Mouse (Mus musculus): ENCODE measurements around the gene Rps18.
A peak's percentile ranks its signal among the peaks of the same experiment; 100 is the strongest.
"Not testable (repeated sequence)": the region's sequence is repeated elsewhere in the genome, so short reads cannot be mapped to it uniquely, and the experiment has no call there.

Gene Rps18

GRCm38 (mm10) chr17:33968489-33968888 lies 12.7 kb upstream of the Rps18 start:
- peak; percentile 93 for DNase-seq (ENCODE audit: low read depth)

- DNase-seq (ENCODE audit: low read depth) = no peak
Observed at GRCm38 (mm10) chr17:33965846-33966550, 10.2 kb upstream of the Rps18 start.

- no peak for DNase-seq (ENCODE audit: low read depth)
Observed at GRCm38 (mm10) chr17:33965082-33965845, 9.5 kb upstream of the Rps18 start.

- DNase-seq (ENCODE audit: low read depth) = no peak
Observed at GRCm38 (mm10) chr17:33962876-33963275, 7.1 kb upstream of the Rps18 start.

- DNase-seq (ENCODE audit: low read depth) = no peak
Observed at GRCm38 (mm10) chr17:33959948-33960347, 4.1 kb upstream of the Rps18 start.

GRCm38 (mm10) chr17:33959135-33959534 lies 3.3 kb upstream of the Rps18 start:
- DNase-seq (ENCODE audit: low read depth) = no peak

GRCm38 (mm10) chr17:33958451-33958850 lies 2.6 kb upstream of the Rps18 start:
- DNase-seq (ENCODE audit: low read depth) = no peak

GRCm38 (mm10) chr17:33957493-33957892 lies 1.7 kb upstream of the Rps18 start:
- DNase-seq (ENCODE audit: low read depth) = no peak

GRCm38 (mm10) chr17:33956336-33956735 lies 535 bp upstream of the Rps18 start:
- DNase-seq (ENCODE audit: low read depth) = no peak

GRCm38 (mm10) chr17:33954646-33955554 lies 901 bp downstream of the Rps18 start:
- no peak for DNase-seq (ENCODE audit: low read depth)

GRCm38 (mm10) chr17:33953961-33954565 lies 1.7 kb downstream of the Rps18 start:
- DNase-seq (ENCODE audit: low read depth) = no peak

- no peak for DNase-seq (ENCODE audit: low read depth)
Observed at GRCm38 (mm10) chr17:33953310-33953709, 2.5 kb downstream of the Rps18 start.

GRCm38 (mm10) chr17:33952879-33953278 lies 2.9 kb downstream of the Rps18 start:
- DNase-seq (ENCODE audit: low read depth) = no peak

- DNase-seq (ENCODE audit: low read depth) = not testable (repeated sequence)
Observed at GRCm38 (mm10) chr17:33952015-33952414, 3.8 kb downstream of the Rps18 start.

GRCm38 (mm10) chr17:33951021-33951946 lies 4.5 kb downstream of the Rps18 start, which contains the start of gene B3galt4:
TSS of gene B3galt4 (minus strand) at chr17:33951488.
- peak; percentile 88 for DNase-seq (ENCODE audit: low read depth)

- DNase-seq (ENCODE audit: low read depth) = no peak
Observed at GRCm38 (mm10) chr17:33950131-33950625, 5.6 kb downstream of the Rps18 start.

- no peak for DNase-seq (ENCODE audit: low read depth)
Observed at GRCm38 (mm10) chr17:33948905-33949537, 6.8 kb downstream of the Rps18 start.

- no peak for DNase-seq (ENCODE audit: low read depth)
Observed at GRCm38 (mm10) chr17:33948090-33948904, 7.5 kb downstream of the Rps18 start.

- DNase-seq (ENCODE audit: low read depth) = peak; percentile 86
Observed at GRCm38 (mm10) chr17:33947430-33948089, 8.2 kb downstream of the Rps18 start.

Data from naive thymus-derived CD4-positive, alpha-beta T cell, adult 2 months (primary cell).